Mouse (Mus musculus) ES-Bruce4 (cell line): ENCODE data around the gene Dot1l.

Source experiments
- CTCF ChIP-seq: IDR thresholded peaks from one replicate; pipeline ENCODE4 v1.8.1; 2011; ENCODE audit warnings: low read depth, low read length
- EP300 ChIP-seq: IDR thresholded peaks from 2 replicates; pipeline ENCODE4 v1.6.1; 2011; ENCODE audit warnings: low read depth, low read length; ENCODE audit not compliant: insufficient read depth
- POLR2A ChIP-seq: IDR thresholded peaks from one replicate; pipeline ENCODE4 v1.8.1; 2011; ENCODE audit warnings: low read length; ENCODE audit not compliant: insufficient read depth

- TF ChIP-seq POLR2A, result no peak
- no peak for TF ChIP-seq CTCF
- no peak for TF ChIP-seq EP300
These were observed 59.8 kb downstream of the Dot1l start for GRCm38 (mm10) chr10:80814800-80815199.
